Mouse (Mus musculus) hindbrain, postnatal 0 days (tissue): ENCODE data around the gene Ddx27. TPM values are rescaled to one million over a fixed set of nuclear protein-coding genes. Genes with fewer than 3 reads are reported as not detected.

Experiments
- ATAC-seq: fragments of 200-750 bp; cut with Nextera tagmentation; 2 replicates; pipeline ENCODE4 v1.8.0; 2017; ENCODE audit warnings: mild to moderate bottlenecking, moderate TSS enrichment, moderate library complexity
- DNase-seq: peaks from one replicate; pipeline ENCODE4 v3.0.0-alpha.2; 2015; ENCODE audit warnings: low spot score
- H3K27ac ChIP-seq: fragments of 300-500 bp; sonication (generic); 2 replicates; pipeline ENCODE4 v1.5.1; 2014; ENCODE audit warnings: mild to moderate bottlenecking
- H3K27me3 ChIP-seq: fragments of 300-500 bp; sonication (generic); 2 replicates; pipeline ENCODE4 v1.6.1; 2014; ENCODE audit warnings: low read length, mixed read lengths; ENCODE audit not compliant: insufficient read depth
- H3K36me3 ChIP-seq: fragments of 300-500 bp; sonication (generic); 2 replicates; pipeline ENCODE4 v1.6.1; 2014; ENCODE audit warnings: low read length, mixed read lengths; ENCODE audit not compliant: insufficient read depth
- H3K4me1 ChIP-seq: fragments of 300-500 bp; sonication (generic); 2 replicates; pipeline ENCODE4 v1.6.1; 2014; ENCODE audit warnings: antibody characterized with exemption, low read length, mixed read lengths; ENCODE audit not compliant: insufficient read depth
- H3K4me2 ChIP-seq: fragments of 300-500 bp; sonication (generic); 2 replicates; pipeline ENCODE4 v1.6.1; 2014; ENCODE audit warnings: low read depth, mild to moderate bottlenecking, low read length, moderate library complexity, mixed read lengths
- H3K4me3 ChIP-seq: fragments of 300-500 bp; sonication (generic); 2 replicates; pipeline ENCODE4 v1.5.1; 2014; ENCODE audit warnings: low read length
- H3K9ac ChIP-seq: fragments of 300-500 bp; sonication (generic); replicated peaks from 2 replicates; pipeline ENCODE4 v1.6.1; 2014; ENCODE audit warnings: mild to moderate bottlenecking, low read length, moderate library complexity, mixed read lengths
- H3K9me3 ChIP-seq: fragments of 300-500 bp; sonication (generic); 2 replicates; pipeline ENCODE4 v1.6.1; 2016; ENCODE audit warnings: low read length, mixed read lengths
- CTCF ChIP-seq: IDR thresholded peaks from 2 replicates; pipeline ENCODE4 v1.5.1; 2016; ENCODE audit warnings: antibody characterized with exemption, control low read depth, low read depth
- WGBS: fragments of 180-500 bp; shearing (Covaris S2); extraction: QIAGEN DNeasy Blood & Tissue Kit; methylation state at CpG from one replicate; pipeline ENCODE4 v1.1.7; 2014; 5-methylcytosine and 5-hydroxymethylcytosine counted together
- polyA plus RNA-seq: library from polyadenylated mRNA; unstranded; fragments of >200 nt; fragmentation: Nextera tagmentation; extraction: Ambion mirVana; gene quantifications from 2 replicates; pipeline ENCODE4 v1.2.1, GENCODE M21; 2015
- total RNA-seq: library from RNA; depleted of rRNA; stranded (reverse); fragments of >200 nt; gene quantifications from 2 replicates; pipeline ENCODE4 v1.2.3, GENCODE M21; 2014

Gene Ddx27
- total and polyA plus RNA-seq, 2 experiments from 2014 or later = 27.5 to 36.7 TPM

- H3K27ac ChIP-seq = no peak overlapping the region
- H3K36me3 ChIP-seq = peaks cover 93% of the 10 kb centered on the region
- H3K27me3 ChIP-seq = no peaks in the 10 kb centered on the region
- ATAC-seq (no peak), DNase-seq (no peak)
- no peak overlapping the region for H3K9ac ChIP-seq
- H3K4me3 ChIP-seq = no peak overlapping the region
- no peak for TF ChIP-seq CTCF
- H3K4me1 ChIP-seq = no peaks in the 10 kb centered on the region
- no peak overlapping the region for H3K4me2 ChIP-seq
- WGBS = 94% methylated on average over 12 of the region's 12 CpGs
- no peaks in the 10 kb centered on the region for H3K9me3 ChIP-seq
Measured at GRCm38 (mm10) chr2:167043400-167044121, 28.6 kb downstream of the Ddx27 start.

DNA sequence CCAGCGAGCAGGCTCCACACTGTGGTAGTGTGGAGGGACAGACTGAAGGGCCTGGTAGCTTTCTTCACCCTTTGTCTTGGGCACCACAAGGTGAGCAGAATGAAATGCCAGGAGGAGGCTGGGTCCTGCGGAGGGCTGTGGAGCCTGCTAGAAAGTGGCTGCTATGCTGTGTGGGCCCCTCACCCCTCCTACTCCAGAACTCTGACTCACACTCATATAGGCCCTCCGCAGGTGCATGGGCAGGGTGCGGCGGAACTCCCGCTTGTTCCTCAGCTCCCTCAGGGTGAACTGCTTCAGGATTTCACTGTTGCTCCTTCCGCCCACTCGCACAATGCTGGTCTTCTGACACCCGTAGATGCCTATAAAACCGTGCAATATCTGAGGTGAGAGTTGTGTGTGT, 33.2 kb downstream of the Ddx27 start:
- ATAC-seq (no peak), DNase-seq (no peak)
- no peaks in the 10 kb centered on the region for H3K9me3 ChIP-seq
- no peak overlapping the region for H3K9ac ChIP-seq
- no peak overlapping the region for H3K27ac ChIP-seq
- H3K4me1 ChIP-seq = no peaks in the 10 kb centered on the region
- H3K27me3 ChIP-seq = no peaks in the 10 kb centered on the region
- no peak for TF ChIP-seq CTCF
- H3K4me2 ChIP-seq = no peak overlapping the region
- whole genome bisulfite sequencing = 91% methylated on average over 10 of the region's 10 CpGs
- H3K4me3 ChIP-seq = no peak overlapping the region
- H3K36me3 ChIP-seq = peaks cover 64% of the 10 kb centered on the region

- H3K4me3 ChIP-seq = no peak overlapping the region
- 92% methylated on average over 8 of the region's 8 CpGs for WGBS
- no peak overlapping the region for H3K4me2 ChIP-seq
- no peaks in the 10 kb centered on the region for H3K27me3 ChIP-seq
- ATAC-seq = no peak
- H3K4me1 ChIP-seq = no peaks in the 10 kb centered on the region; the same call in 1 of the 2 replicates
- no peak overlapping the region for H3K27ac ChIP-seq
- H3K9ac ChIP-seq = no peak overlapping the region
- no peak for TF ChIP-seq CTCF
- no peaks in the 10 kb centered on the region for H3K9me3 ChIP-seq
- H3K36me3 ChIP-seq = peaks cover 58% of the 10 kb centered on the region
- no peak for DNase-seq
Measured at GRCm38 (mm10) chr2:167048698-167049358, 33.8 kb downstream of the Ddx27 start.

- Histone ChIP-seq H3K4me1 (peaks cover 3% of the 10 kb centered on the region; the same call in 1 of the 2 replicates), H3K9ac (no peak overlapping the region), H3K27me3 (no peaks in the 10 kb centered on the region), H3K27ac (no peak overlapping the region), H3K4me3 (no peak overlapping the region), H3K9me3 (no peaks in the 10 kb centered on the region), H3K4me2 (no peak overlapping the region), H3K36me3 (peaks cover 57% of the 10 kb centered on the region)
- TF ChIP-seq CTCF = no peak
- 0 out of 2 replicates have a peak, but pooled peaks have one; percentile 45 for ATAC-seq
- DNase-seq = no peak
- 40% methylated on average over 9 of the region's 9 CpGs for WGBS
Measured at GRCm38 (mm10) chr2:167053127-167053844, 38.3 kb downstream of the Ddx27 start.

DNA sequence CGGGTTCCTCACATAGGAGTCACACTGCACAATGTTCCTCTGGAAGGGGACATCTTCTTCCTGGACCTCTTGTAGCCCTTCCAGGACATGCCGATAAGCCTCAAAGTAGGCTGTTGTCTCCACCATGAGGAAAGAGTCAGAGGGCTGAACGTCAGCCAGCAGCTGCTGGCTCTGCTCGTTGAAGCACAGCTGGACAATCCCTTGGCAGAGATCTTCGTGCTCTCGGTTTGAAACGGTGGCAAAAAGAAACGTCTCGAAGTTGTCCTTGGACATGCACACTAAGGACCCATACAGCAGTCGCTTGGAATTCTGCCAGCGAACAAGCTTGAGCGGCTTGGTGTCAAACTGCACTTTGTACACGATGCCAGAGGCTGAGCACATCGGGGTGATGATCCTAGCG, 40.4 kb downstream of the Ddx27 start:
- Histone ChIP-seq H3K27me3 (no peaks in the 10 kb centered on the region), H3K36me3 (peaks cover 38% of the 10 kb centered on the region), H3K4me1 (peaks cover 3% of the 10 kb centered on the region), H3K4me3 (no peak overlapping the region), H3K4me2 (no peak overlapping the region), H3K9ac (no peak overlapping the region), H3K27ac (no peak overlapping the region), H3K9me3 (no peaks in the 10 kb centered on the region)
- ATAC-seq = no peak
- TF ChIP-seq CTCF = no peak
- DNase-seq = peak; percentile 72
- WGBS = 47% methylated on average over 15 of the region's 15 CpGs

DNA sequence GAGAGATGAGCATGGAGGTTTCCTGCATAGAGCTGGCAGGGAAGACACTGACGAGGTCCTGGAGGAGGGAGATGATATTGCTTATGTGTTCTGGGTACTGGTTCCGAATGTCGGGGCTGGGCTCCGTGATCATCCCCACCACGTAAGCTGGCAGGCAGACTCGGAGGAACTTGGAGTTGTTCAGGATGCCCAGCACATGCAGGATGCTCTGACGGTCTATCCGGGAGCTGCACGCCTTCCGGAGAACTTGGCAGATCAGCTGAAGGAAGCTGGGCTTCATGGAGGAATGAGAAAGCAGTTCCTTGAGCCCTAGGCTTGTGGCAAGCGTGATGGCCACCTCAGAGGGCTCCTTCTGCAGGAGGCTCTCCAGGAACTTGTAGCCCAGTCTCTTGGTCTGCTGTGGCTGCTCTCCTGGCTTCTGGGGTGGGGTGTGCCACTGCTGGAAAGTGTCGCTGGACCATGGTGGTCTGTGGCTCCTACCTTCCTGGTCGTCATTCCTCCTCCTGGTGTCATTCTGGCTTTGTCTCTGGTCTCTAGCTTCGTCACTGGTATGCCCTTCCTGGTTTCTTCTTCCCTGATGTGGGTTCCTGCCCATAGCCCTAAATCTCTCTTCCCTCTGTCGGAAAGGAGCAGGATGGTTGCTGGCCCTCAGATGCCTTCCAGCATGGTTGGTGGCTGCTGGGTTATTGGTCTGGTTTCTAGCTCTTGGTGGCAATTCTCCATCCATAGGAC, 41.4 kb downstream of the Ddx27 start:
- DNase-seq (no peak), ATAC-seq (no peak)
- Histone ChIP-seq H3K9me3 (no peaks in the 10 kb centered on the region), H3K4me1 (peaks cover 6% of the 10 kb centered on the region), H3K27ac (no peak overlapping the region), H3K4me2 (no peak overlapping the region), H3K9ac (no peak overlapping the region), H3K27me3 (no peaks in the 10 kb centered on the region), H3K36me3 (peaks cover 38% of the 10 kb centered on the region), H3K4me3 (no peak overlapping the region)
- TF ChIP-seq CTCF = no peak
- 96% methylated on average over 15 of the region's 15 CpGs for WGBS
